Mouse (Mus musculus) heart, postnatal 4 days (tissue): Measurements from ENCODE around the gene Lipt2. TPM values are rescaled to one million over a fixed set of nuclear protein-coding genes. Genes with fewer than 3 reads are reported as not detected.

Source experiments
- DNase-seq: peaks from one replicate; pipeline ENCODE4 v3.0.0; 2021
- total RNA-seq, 2 experiments: library from RNA; stranded (reverse); gene quantifications; 2 replicates each; pipeline ENCODE4 v1.2.3; 2021

Gene Lipt2
- 1 to 10 TPM; 6.8 to 7.7 TPM for total RNA-seq

GRCm38 (mm10) chr7:100159105-100159841, at the start of gene Lipt2:
Gene Lipt2 (plus strand): TSS chr7:100159277.
- DNase-seq = peak; percentile 94

GRCm38 (mm10) chr7:100111506-100111905, 47.6 kb upstream of the Lipt2 start:
- no peak for DNase-seq

DNA sequence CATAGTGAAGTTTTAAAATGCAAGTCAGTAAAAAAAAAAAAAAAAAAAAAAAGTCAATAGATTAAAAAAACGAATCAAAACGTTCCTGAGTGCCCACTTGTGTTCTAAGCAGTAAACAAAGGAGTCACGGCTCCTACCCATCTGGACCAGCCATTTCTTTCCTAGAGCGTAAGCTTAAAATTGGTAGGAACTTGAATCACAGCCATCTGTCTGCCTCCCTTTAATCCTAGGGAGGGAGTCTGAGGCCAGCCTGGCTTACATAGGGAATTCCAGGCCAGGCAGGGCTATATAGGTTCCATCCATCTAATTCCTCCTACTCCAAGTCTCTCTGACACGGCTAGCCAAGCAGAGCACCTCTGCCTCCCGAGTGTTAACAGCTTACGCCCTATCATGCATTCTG, 45.3 kb upstream of the Lipt2 start:
- no peak for DNase-seq

GRCm38 (mm10) chr7:100114279-100114678, 44.8 kb upstream of the Lipt2 start:
- DNase-seq = no peak

GRCm38 (mm10) chr7:100120791-100121261, 38.3 kb upstream of the Lipt2 start:
- peak; percentile 64 for DNase-seq

- DNase-seq = peak; percentile 100
Measured at GRCm38 (mm10) chr7:100121376-100121789, 37.7 kb upstream of the Lipt2 start, which contains the start of gene Pold3. Gene Pold3 (minus strand): TSS chr7:100121565.

DNA sequence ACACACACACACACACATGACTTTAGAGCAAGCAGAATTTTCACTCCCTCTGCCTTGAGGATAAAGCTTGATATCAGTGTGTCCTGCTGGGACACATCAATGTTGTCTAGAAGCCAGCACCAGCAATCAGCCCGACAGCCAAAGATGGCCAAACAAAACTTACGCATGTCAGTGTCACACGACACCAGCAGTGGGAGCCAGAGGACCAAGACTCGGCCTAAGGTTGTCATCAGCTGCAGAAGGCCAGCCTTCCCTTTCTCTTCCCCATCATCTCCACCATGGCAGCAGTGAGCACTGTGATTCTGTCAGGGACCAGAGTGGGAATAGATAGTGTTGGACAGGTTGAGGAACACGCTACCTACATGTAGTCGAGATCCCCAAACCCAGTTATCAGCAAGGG, 35.6 kb upstream of the Lipt2 start:
- peak; percentile 63 for DNase-seq

DNA sequence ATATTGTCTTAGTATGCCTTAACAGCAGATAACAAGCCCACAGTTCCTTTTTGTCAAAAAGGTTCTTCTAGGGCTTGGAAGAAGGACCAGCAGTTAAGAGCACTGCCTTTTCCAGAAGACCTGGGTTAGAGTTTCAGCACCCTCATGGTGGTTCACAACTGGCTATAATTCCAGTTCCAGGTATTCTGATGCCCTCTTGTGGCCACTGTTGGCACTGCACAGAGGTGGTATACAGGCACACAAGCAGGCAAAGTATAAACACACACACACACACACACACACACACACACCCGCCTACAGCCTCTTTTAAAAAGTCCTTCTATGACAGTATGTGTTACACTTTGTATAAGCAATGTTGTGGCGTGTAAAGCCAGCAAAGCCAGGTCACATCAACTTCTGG, 34.9 kb upstream of the Lipt2 start:
- DNase-seq = peak; percentile 56

- DNase-seq = peak; percentile 32
Measured at GRCm38 (mm10) chr7:100125166-100125565, 33.9 kb upstream of the Lipt2 start.

GRCm38 (mm10) chr7:100126514-100126913, 32.6 kb upstream of the Lipt2 start:
- DNase-seq = no peak

DNA sequence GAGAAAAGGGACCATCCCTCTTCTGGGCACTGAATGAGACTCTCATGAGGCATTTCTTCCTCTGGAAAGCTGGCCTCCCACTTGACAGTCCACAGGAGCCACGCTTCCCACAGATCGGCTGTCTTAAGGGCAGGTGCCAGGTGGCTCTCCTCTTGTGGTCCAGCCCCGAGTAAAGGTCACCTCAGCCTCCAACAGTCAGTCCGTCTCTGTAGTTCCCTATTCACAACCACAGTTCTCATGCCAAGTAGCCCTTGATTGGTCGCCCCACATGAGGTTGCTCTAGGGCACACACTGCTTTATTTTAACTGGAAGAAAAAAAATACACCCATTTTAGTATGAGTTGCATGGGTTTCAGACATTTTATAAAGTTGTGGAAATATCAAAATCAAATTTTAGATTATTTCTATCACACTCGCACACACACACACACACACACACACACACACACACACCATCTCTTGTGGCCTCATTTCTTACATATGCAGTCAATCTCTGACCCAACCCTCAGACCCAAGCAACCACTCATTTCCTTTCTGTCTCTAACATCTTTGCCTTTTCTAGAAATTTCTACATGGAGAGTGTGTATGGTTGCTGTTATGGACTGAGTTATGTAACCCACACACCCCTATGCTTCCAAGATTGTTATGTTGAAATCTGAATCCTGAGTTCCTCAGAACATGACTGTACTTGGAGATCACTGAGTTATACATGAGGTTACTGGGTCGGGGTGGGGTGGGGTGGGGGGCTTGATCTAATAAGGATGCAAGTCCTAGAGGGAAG, 30.6 kb upstream of the Lipt2 start:
- DNase-seq = no peak

DNA sequence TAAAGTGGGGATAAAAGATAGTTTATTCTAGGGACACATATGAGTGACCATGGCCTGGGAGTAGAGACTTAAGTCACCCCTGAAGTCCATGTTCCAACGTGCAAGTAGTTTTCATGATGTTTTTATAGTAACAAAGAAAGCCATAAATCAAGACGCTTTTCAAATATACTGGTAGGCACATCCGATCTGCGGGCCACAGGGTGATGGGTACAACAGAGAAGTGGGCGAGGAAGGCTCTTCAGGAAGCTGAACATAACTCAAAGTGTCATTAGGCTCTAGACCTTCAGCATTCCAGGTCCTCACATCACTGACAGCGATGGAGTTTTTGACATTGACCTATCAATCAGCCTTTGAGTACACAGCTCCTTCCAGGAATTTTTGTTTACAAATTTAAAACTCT, 28.5 kb upstream of the Lipt2 start:
- no peak for DNase-seq

DNA sequence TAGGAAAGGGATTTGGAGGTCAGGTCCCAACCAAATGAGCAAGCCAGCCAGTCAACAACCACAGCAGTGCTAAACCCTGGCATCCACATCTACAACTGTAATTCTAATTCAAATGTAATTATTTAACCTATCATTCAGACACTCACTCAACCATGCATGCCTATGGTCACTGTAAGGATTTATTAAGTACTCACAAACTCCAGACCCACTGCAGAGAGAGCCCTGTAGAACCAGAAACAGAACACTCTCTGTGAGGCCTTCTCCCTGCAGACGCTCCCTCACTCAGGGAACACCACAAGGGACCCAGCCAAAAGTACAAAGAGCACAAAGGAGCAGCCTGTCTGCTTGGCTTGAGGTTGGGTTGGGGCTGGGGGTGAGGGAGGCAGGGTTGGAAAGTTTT, 26.7 kb upstream of the Lipt2 start:
- DNase-seq = no peak

DNA sequence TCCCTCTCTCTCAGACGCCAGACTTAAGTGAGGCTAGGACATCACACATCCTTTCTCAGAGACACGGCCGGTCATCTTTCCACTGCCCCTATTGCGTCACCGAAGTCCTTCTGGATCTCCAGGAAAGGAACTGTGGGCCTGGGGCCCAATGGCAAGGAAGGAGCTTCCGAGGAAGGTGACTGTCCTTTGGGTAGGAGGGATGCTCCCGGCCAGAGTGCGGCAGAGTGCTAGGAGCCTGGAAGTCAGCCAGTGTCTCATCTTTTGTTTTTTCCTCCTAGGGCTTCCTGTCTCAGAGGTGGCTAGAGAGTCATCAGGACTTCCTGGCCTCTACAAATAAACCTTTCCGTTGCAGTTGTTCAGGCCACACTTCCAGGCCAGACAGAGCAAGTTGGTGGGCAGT, 22.0 kb upstream of the Lipt2 start:
- peak; percentile 28 for DNase-seq

- DNase-seq = no peak
Measured at GRCm38 (mm10) chr7:100138075-100138474, 21.0 kb upstream of the Lipt2 start.

GRCm38 (mm10) chr7:100140591-100140990, 18.5 kb upstream of the Lipt2 start:
- DNase-seq = no peak

- DNase-seq = no peak
Measured at GRCm38 (mm10) chr7:100148586-100148985, 10.5 kb upstream of the Lipt2 start.

DNA sequence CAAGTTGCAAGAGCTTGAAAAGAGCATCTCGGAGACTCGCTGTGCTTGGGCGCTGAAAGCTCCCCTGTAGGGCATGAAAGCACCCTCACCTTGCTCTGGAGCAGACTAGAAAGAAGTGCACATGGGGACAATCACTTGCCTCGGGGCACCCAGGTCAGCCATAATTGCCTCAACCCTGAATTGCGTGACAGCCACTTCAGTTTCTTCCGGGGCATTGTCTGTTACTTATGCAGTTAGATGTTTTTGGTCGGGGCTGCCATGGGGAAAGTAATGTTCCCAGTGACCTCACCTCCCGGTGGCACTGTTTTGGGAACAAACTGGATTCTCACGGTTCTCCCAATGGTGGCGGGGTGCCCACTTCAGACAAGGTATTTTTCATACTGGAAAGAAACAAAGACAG, 9.0 kb upstream of the Lipt2 start:
- DNase-seq = no peak

DNA sequence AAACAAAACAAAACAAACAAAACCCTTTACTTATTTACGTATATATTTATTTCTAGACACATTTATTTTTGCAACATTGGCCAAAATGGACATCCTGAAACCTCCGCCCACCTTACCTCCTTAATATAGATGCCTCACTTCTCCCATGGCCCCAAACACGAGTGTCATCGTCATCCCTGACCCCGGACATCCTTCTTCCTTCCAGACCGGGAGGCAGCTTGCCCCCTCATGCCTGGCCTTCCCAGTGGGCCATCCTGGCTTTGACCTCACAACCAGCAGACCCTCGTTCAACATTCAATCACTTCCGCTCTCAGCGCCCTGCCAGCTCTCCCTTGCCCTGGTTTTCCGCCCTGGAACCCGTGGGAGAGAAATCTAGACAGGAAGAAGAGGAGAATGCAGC, 8.5 kb upstream of the Lipt2 start:
- no peak for DNase-seq

DNA sequence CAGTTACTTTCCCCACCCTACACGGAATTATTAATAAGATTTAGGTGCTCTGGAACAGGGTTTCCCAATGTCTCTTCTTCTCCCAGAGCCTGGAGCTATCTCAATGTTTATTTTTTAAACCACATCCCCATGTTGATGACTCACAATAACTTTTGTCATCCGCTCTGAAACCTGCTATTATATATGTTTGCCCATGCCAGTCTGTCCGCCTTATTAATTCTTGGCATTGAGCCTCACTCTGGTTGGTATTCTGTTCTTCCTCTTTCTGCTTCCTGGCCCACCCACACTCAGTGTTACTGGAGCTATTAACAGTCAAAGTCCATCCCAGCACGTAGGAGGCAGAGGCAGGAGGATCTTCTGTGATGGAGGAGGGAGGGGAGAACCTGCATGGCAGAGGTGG, 1.4 kb upstream of the Lipt2 start:
- no peak for DNase-seq

GRCm38 (mm10) chr7:100160006-100160405, 929 bp downstream of the Lipt2 start:
- peak; percentile 9 for DNase-seq

DNA sequence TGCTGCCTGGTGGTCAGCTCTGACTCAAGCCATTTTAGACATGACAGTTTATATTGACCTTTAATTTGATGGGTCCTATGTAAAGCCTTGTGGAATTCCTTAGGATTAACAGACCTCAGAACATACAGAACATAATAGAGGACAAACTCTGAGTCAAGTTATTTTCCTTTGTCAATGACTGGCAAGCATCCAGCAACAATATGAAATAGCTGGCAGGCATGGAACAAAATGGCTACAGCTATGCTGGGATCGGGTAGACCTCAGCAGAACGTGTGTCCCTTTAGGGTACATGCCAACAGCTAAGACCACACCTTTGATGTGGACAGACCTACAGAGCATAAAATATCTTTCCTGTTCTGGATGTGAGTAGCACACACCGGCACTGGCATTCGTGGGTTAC, 4.4 kb downstream of the Lipt2 start:
- no peak for DNase-seq

DNA sequence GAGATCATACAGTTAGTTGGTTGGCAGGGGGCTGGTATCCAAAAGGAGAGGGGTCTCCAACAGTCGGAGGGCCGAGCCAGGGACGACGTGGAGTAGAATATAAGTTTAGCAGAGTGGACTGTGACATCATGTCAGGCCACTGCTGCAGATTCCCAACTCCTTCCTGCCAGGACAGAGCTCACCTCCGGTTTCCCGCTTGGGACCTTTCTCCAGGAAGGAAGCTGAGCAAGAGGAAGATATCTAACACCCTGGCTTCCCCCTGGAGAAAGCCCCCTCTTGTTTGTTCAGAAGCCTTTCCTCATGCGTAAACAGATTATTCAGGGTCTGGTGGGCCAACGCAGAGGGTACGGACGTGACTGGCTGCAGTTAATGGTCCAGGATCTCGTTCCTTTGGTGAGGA, 9.6 kb downstream of the Lipt2 start:
- peak; percentile 21 for DNase-seq

DNA sequence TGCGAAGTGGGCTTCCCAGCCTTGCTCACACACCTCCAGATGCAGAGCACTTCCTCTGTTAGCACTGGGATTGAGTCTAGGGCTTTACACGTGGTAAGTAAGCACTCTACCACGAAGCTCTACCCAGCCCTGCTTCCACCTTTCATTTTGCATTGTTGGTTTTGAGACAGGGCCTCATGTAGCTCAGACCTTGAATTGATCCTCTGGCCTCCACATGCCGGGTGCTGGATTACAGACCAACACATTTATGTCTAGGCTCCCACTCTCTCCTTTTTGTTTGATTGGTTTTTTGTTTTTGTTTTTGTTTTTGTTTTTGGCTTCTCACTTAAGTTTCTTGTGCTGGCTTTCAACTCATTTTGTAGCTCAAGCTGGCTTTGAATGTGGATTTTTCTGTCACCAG, 11.7 kb downstream of the Lipt2 start:
- no peak for DNase-seq
